Mouse (Mus musculus) intestine, postnatal 0 days (tissue): ENCODE measurements around the gene Frmd4a. TPM values are rescaled to one million over a fixed set of nuclear protein-coding genes. Genes with fewer than 3 reads are reported as not detected.
A peak's percentile ranks its signal among the peaks of the same experiment; 100 is the strongest.
"Not testable (repeated sequence)": the region's sequence is repeated elsewhere in the genome, so short reads cannot be mapped to it uniquely, and the experiment has no call there.

Source experiments
- ATAC-seq: fragments of 200-750 bp; cut with Nextera tagmentation; 2 replicates; pipeline ENCODE4 v1.8.0; 2017; ENCODE audit warnings: mild to moderate bottlenecking, moderate TSS enrichment, moderate library complexity
- H3K27ac ChIP-seq: fragments of 300-500 bp; sonication (generic); 2 replicates; pipeline ENCODE4 v1.5.1; 2014; ENCODE audit warnings: mild to moderate bottlenecking, low read depth, low read length, moderate library complexity
- H3K27me3 ChIP-seq: fragments of 300-500 bp; sonication (generic); replicated peaks from 2 replicates; pipeline ENCODE4 v1.6.1; 2014; ENCODE audit warnings: low read length, mixed read lengths; ENCODE audit not compliant: control insufficient read depth, insufficient read depth
- H3K36me3 ChIP-seq: fragments of 300-500 bp; sonication (generic); 2 replicates; pipeline ENCODE4 v1.6.1; 2014; ENCODE audit warnings: mild to moderate bottlenecking, moderate library complexity; ENCODE audit not compliant: control insufficient read depth, insufficient read depth
- H3K4me1 ChIP-seq: fragments of 300-500 bp; sonication (generic); replicated peaks from 2 replicates; pipeline ENCODE4 v1.6.1; 2014; ENCODE audit warnings: antibody characterized with exemption, low read length, mixed read lengths; ENCODE audit not compliant: control insufficient read depth, insufficient read depth
- H3K4me2 ChIP-seq: fragments of 300-500 bp; sonication (generic); replicated peaks from 2 replicates; pipeline ENCODE4 v1.6.1; 2014; ENCODE audit warnings: low read depth, mild to moderate bottlenecking, moderate library complexity
- H3K4me3 ChIP-seq: fragments of 300-500 bp; sonication (generic); 2 replicates; pipeline ENCODE4 v1.5.1; 2014; ENCODE audit warnings: low read depth, low read length
- H3K9ac ChIP-seq: fragments of 300-500 bp; sonication (generic); 2 replicates; pipeline ENCODE4 v1.6.1; 2014; ENCODE audit warnings: mild to moderate bottlenecking, low read depth, low read length
- H3K9me3 ChIP-seq: fragments of 300-500 bp; sonication (generic); 2 replicates; pipeline ENCODE4 v1.6.1; 2016; ENCODE audit warnings: mixed run types; ENCODE audit not compliant: control insufficient read depth
- CTCF ChIP-seq: sonication (generic); IDR thresholded peaks from 2 replicates; pipeline ENCODE4 v1.5.1; 2016; ENCODE audit warnings: low read depth, mild to moderate bottlenecking, control low read depth, antibody characterized with exemption, moderate library complexity
- WGBS: fragments of 180-500 bp; shearing (Covaris S2); extraction: QIAGEN DNeasy Blood & Tissue Kit; methylation state at CpG from one replicate; pipeline ENCODE4 v1.1.7; 2014; 5-methylcytosine and 5-hydroxymethylcytosine counted together
- polyA plus RNA-seq: library from polyadenylated mRNA; unstranded; fragments of >200 nt; fragmentation: Nextera tagmentation; extraction: Ambion mirVana; gene quantifications from 2 replicates; pipeline ENCODE4 v1.2.1, GENCODE M21; 2015

Frmd4a gene
- polyA plus RNA-seq, 1 experiment from 2014 or later: 4.5 TPM

DNA sequence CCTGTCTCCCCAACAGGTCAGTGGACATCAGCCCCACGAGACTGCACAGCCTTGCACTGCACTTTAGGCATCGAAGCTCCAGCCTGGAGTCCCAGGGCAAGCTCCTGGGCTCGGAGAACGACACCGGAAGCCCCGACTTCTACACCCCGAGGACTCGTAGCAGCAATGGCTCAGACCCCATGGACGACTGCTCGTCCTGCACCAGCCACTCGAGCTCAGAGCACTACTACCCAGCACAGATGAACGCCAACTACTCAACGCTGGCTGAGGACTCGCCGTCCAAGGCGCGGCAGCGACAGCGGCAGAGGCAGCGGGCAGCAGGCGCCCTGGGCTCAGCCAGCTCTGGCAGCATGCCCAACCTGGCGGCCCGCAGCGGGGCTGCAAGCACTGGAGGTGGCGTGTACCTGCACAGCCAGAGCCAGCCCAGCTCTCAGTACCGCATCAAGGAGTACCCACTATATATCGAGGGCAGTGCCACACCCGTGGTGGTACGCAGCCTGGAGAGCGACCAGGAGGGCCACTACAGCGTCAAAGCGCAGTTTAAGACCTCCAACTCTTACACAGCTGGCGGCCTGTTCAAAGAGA lies 585.9 kb downstream of the Frmd4a start:
- peaks cover 42% of the 10 kb centered on the region for H3K36me3 ChIP-seq
- no peak overlapping the region for H3K4me3 ChIP-seq
- no peak overlapping the region; the same call in 1 of the 2 replicates for H3K27ac ChIP-seq
- no peaks in the 10 kb centered on the region for H3K9me3 ChIP-seq
- TF ChIP-seq CTCF: no peak
- H3K9ac ChIP-seq: no peak overlapping the region
- no peaks in the 10 kb centered on the region for H3K4me1 ChIP-seq
- no peak overlapping the region for H3K4me2 ChIP-seq
- WGBS: 89% methylated on average over 33 of the region's 33 CpGs
- ATAC-seq: no peak
- no peaks in the 10 kb centered on the region for H3K27me3 ChIP-seq

DNA sequence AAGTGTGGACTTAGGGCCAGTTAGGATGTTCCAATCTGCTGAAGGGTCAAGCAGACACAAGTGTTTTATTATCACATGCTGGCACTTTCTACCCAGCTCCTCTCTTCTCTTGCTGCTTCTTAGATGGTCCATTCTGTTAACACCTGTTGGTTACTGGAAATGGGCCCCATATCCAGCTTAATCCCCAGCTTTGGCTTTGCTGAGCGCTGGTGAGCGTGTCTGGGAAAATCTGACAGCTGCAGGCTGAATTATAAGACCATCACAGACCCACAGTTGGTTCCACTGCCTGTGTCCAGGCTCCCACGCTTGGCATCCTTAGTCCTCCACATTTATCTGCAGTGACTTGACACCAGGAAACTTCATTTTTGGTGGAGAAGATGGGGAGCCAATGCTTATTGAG lies 589.0 kb downstream of the Frmd4a start:
- Histone ChIP-seq H3K36me3 (peaks cover 54% of the 10 kb centered on the region), H3K4me2 (no peak overlapping the region), H3K27ac (no peak overlapping the region), H3K27me3 (no peaks in the 10 kb centered on the region), H3K9me3 (no peaks in the 10 kb centered on the region), H3K4me1 (no peaks in the 10 kb centered on the region), H3K4me3 (no peak overlapping the region), H3K9ac (no peak overlapping the region)
- TF ChIP-seq CTCF: no peak
- no peak for ATAC-seq
- WGBS: 92% methylated on average over 3 of the region's 3 CpGs

DNA sequence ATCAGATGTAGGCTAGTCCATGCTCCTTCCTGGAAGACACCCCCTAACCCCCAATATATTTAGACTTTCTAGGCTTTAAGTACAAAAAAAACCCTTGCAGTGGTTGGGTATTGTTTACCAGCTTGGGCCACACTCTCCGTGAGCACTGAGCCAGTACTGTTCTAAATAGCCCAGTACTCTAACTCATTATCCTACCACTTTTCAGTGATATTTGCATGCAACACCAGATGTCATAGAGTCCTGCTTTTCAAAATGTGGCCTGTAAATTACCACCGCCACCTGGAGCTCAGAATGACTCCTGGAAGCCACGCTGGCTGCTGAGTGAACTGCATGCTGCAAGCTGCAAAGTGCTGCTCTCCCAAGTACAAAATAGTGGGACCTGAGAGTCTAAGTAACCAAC lies 590.7 kb downstream of the Frmd4a start:
- H3K9me3 ChIP-seq: no peaks in the 10 kb centered on the region
- WGBS: 87% methylated on average over 3 of the region's 3 CpGs
- peaks cover 55% of the 10 kb centered on the region for H3K36me3 ChIP-seq

DNA sequence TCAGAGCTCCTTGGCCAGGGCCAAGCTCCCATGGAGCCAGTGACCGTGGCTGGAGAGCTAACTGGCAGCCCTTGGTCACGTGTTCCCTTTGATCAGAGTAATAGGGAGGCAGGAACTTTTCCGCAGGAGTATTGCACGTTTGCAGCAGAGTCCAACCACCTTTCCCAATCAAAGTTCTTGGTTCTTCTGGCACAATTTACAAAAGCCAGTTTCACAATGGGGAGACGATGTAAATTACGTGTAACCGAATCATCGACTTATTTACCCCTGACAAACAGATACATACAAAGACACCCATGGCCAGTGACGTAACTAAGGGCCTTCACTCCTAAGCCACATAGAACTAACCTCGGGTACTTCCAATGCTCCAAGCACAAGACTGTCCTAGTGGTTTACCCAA lies 591.9 kb downstream of the Frmd4a start:
- Histone ChIP-seq H3K9me3 (no peaks in the 10 kb centered on the region), H3K4me3 (no peak overlapping the region), H3K27ac (no peak overlapping the region), H3K4me1 (no peaks in the 10 kb centered on the region), H3K9ac (no peak overlapping the region), H3K4me2 (no peak overlapping the region), H3K27me3 (no peaks in the 10 kb centered on the region), H3K36me3 (peaks cover 48% of the 10 kb centered on the region)
- 81% methylated on average over 10 of the region's 10 CpGs for WGBS
- no peak for ATAC-seq
- TF ChIP-seq CTCF: no peak

More for the DNA sequence above, 590.7 kb downstream of the Frmd4a start:
- no peak for ATAC-seq
- no peak for TF ChIP-seq CTCF
- Histone ChIP-seq H3K27me3 (no peaks in the 10 kb centered on the region), H3K4me1 (no peaks in the 10 kb centered on the region), H3K4me3 (no peak overlapping the region), H3K27ac (no peak overlapping the region), H3K4me2 (no peak overlapping the region), H3K9ac (no peak overlapping the region)

DNA sequence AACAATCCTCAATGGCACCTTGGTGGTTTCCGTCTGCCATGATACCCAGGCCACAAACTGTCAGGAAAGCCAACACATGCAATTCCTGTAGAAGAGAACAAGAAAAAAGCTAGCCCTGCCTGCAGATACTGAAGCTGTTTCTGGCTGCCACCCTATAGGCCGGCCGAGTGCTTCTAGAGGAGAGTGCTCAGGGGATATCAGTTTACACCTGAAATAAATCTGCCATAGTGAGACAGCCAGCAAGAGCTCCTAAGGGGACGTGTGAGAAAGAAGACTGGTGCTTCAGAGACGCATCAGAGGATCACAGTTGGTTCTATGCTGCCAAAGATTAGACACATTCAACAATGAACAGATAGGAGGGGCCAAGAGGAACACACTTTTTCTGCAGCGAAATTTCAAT lies 593.8 kb downstream of the Frmd4a start:
- Histone ChIP-seq H3K36me3 (peaks cover 31% of the 10 kb centered on the region), H3K9ac (no peak overlapping the region), H3K27ac (no peak overlapping the region), H3K27me3 (no peaks in the 10 kb centered on the region), H3K4me1 (no peaks in the 10 kb centered on the region), H3K4me3 (no peak overlapping the region), H3K9me3 (no peaks in the 10 kb centered on the region), H3K4me2 (no peak overlapping the region)
- TF ChIP-seq CTCF: no peak
- no peak for ATAC-seq
- 81% methylated on average over 6 of the region's 6 CpGs for WGBS

DNA sequence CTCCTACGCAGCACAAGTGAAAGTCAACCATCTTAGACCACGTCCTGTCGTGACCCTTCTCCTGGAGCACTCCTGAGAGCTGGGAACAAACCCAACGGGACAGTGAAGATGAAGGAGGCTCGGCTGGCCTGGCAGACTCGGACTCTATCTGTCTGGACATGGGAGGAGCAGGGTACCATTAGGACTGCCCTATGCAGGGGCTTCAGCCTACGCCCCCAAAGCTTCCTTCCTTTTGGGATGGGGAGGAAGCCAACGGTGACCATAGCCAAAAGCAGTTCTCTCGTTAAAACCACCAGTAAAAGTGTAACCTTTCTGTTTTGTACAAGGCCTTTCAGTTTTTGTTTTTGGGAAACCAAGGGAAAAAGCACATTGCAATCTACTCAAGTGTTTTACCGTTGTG lies 594.2 kb downstream of the Frmd4a start:
- H3K4me3 ChIP-seq: no peak overlapping the region
- no peaks in the 10 kb centered on the region for H3K9me3 ChIP-seq
- H3K4me2 ChIP-seq: no peak overlapping the region
- ATAC-seq: no peak
- no peak for TF ChIP-seq CTCF
- H3K9ac ChIP-seq: no peak overlapping the region
- H3K27me3 ChIP-seq: no peaks in the 10 kb centered on the region
- no peak overlapping the region for H3K27ac ChIP-seq
- WGBS: 84% methylated on average over 10 of the region's 10 CpGs
- H3K4me1 ChIP-seq: no peaks in the 10 kb centered on the region
- peaks cover 31% of the 10 kb centered on the region for H3K36me3 ChIP-seq

DNA sequence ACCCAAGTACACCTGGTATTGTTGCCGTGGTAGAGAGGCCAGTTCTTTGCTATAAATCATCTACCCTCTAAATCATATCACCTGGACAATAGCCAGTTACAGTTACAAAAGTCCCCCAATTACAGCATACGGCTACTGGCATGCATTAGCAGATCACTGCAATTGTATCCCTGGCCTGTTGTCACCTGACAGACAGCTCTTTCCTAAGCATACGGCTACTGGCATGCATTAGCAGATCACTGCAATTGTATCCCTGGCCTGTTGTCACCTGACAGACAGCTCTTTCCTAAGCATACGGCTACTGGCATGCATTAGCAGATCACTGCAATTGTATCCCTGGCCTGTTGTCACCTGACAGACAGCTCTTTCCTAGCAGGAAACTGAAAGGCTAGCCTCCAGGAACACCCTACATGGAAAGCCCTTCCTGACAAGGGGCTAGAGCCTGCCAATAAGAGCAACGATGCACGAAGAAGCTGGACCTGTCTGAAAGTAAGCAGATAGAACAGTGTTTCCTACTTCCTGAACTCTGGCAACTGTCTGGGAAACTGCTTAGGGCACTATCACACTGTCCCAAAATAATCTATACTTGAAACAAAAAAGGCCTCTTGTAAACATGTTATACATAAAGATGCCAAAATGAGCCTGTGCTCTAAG lies 596.9 kb downstream of the Frmd4a start:
- ATAC-seq: peak; percentile 54
- not testable (repeated sequence) for H3K9ac ChIP-seq, H3K27me3 ChIP-seq, H3K4me3 ChIP-seq, H3K9me3 ChIP-seq, H3K4me2 ChIP-seq, H3K27ac ChIP-seq, H3K4me1 ChIP-seq
- peaks cover 31% of the 10 kb centered on the region for H3K36me3 ChIP-seq
- WGBS: 39% methylated on average over 5 of the region's 6 CpGs
